Mouse (Mus musculus) bone marrow, adult 2 months (tissue): ENCODE data around the gene Rpa1.

Experiments
- CTCF ChIP-seq: fragments of 200-500 bp; IDR thresholded peaks from 2 replicates; pipeline ENCODE4 v1.5.1; 2011; ENCODE audit warnings: low read length, control low read depth; ENCODE audit not compliant: control insufficient read depth, insufficient read depth
- POLR2A ChIP-seq: fragments of 200-500 bp; IDR thresholded peaks from 2 replicates; pipeline ENCODE4 v1.6.1; 2011; ENCODE audit warnings: low read depth, mild to moderate bottlenecking, control low read depth, low read length, borderline replicate concordance; ENCODE audit not compliant: control insufficient read depth

GRCm38 (mm10) chr11:75325116-75325968 lies 22.8 kb downstream of the Rpa1 start:
- TF ChIP-seq CTCF (no peak), POLR2A (no peak)
